Mouse (Mus musculus): Measurements from ENCODE around the gene Casp9. TPM values are rescaled to one million over a fixed set of nuclear protein-coding genes. Genes with fewer than 3 reads are reported as not detected.

The Casp9 gene
- polyA plus RNA-seq, 1 experiment: 35.1 TPM

GRCm38 (mm10) chr4:141828177-141828576, 34.8 kb downstream of the Casp9 start:
- TF ChIP-seq POLR2A (IDR thresholded peaks at IDR 0.05; ENCODE audit: borderline replicate concordance, low read depth, low read length) (no peak), CTCF (IDR thresholded peaks at IDR 0.05; ENCODE audit: low read depth, low read length) (no peak)
- Histone ChIP-seq H3K27ac (ENCODE audit: insufficient read depth, low read depth, low read length) (no peak overlapping the region), H3K4me1 (ENCODE audit: control insufficient read depth, insufficient read depth, low read length) (no peaks in the 10 kb centered on the region; the same call in 1 of the 2 replicates), H3K4me3 (ENCODE audit: insufficient read depth, low read length) (no peak overlapping the region)

GRCm38 (mm10) chr4:141830381-141830780, 37.0 kb downstream of the Casp9 start:
- Histone ChIP-seq H3K4me1 (ENCODE audit: control insufficient read depth, insufficient read depth, low read length) (peaks cover 12% of the 10 kb centered on the region), H3K4me3 (ENCODE audit: insufficient read depth, low read length) (no peak overlapping the region), H3K27ac (ENCODE audit: insufficient read depth, low read depth, low read length) (no peak overlapping the region)
- TF ChIP-seq POLR2A (IDR thresholded peaks at IDR 0.05; ENCODE audit: borderline replicate concordance, low read depth, low read length): no peak
- no peak for TF ChIP-seq CTCF (IDR thresholded peaks at IDR 0.05; ENCODE audit: low read depth, low read length)

GRCm38 (mm10) chr4:141831361-141831760, 37.9 kb downstream of the Casp9 start:
- H3K4me3 ChIP-seq (ENCODE audit: insufficient read depth, low read length): no peak overlapping the region
- TF ChIP-seq CTCF (IDR thresholded peaks at IDR 0.05; ENCODE audit: low read depth, low read length) (no peak), POLR2A (IDR thresholded peaks at IDR 0.05; ENCODE audit: borderline replicate concordance, low read depth, low read length) (no peak)
- H3K4me1 ChIP-seq (ENCODE audit: control insufficient read depth, insufficient read depth, low read length): peaks cover 12% of the 10 kb centered on the region
- no peak overlapping the region for H3K27ac ChIP-seq (ENCODE audit: insufficient read depth, low read depth, low read length)

- no peak overlapping the region for H3K4me3 ChIP-seq (ENCODE audit: insufficient read depth, low read length)
- TF ChIP-seq POLR2A (IDR thresholded peaks at IDR 0.05; ENCODE audit: borderline replicate concordance, low read depth, low read length): no peak
- no peak for TF ChIP-seq CTCF (IDR thresholded peaks at IDR 0.05; ENCODE audit: low read depth, low read length)
- H3K4me1 ChIP-seq (ENCODE audit: control insufficient read depth, insufficient read depth, low read length): peaks cover 12% of the 10 kb centered on the region
- H3K27ac ChIP-seq (ENCODE audit: insufficient read depth, low read depth, low read length): no peak overlapping the region
Observed at GRCm38 (mm10) chr4:141833911-141834310, 40.5 kb downstream of the Casp9 start.

GRCm38 (mm10) chr4:141834536-141835095, 41.2 kb downstream of the Casp9 start:
- TF ChIP-seq CTCF (IDR thresholded peaks at IDR 0.05; ENCODE audit: low read depth, low read length) (no peak), POLR2A (IDR thresholded peaks at IDR 0.05; ENCODE audit: borderline replicate concordance, low read depth, low read length) (no peak)

GRCm38 (mm10) chr4:141845999-141846398, 52.6 kb downstream of the Casp9 start, which contains the start of gene Ctrc:
TSS of gene Ctrc (minus strand) at chr4:141846359.
- Histone ChIP-seq H3K4me3 (ENCODE audit: insufficient read depth, low read length) (no peak within 1 kb of the TSS), H3K4me1 (ENCODE audit: control insufficient read depth, insufficient read depth, low read length) (peaks cover 4% of the 10 kb centered on the region; the same call in 1 of the 2 replicates), H3K27ac (ENCODE audit: insufficient read depth, low read depth, low read length) (no peak within 1 kb of the TSS)
- no peak for TF ChIP-seq POLR2A (IDR thresholded peaks at IDR 0.05; ENCODE audit: borderline replicate concordance, low read depth, low read length)
- TF ChIP-seq CTCF (IDR thresholded peaks at IDR 0.05; ENCODE audit: low read depth, low read length): no peak

More at GRCm38 (mm10) chr4:141834536-141835095, 41.2 kb downstream of the Casp9 start:
- no peak overlapping the region for H3K4me3 ChIP-seq (ENCODE audit: insufficient read depth, low read length)
- H3K4me1 ChIP-seq (ENCODE audit: control insufficient read depth, insufficient read depth, low read length): peaks cover 12% of the 10 kb centered on the region
- no peak overlapping the region for H3K27ac ChIP-seq (ENCODE audit: insufficient read depth, low read depth, low read length)

- no peak overlapping the region for H3K4me3 ChIP-seq (ENCODE audit: insufficient read depth, low read length)
- peaks cover 8% of the 10 kb centered on the region for H3K4me1 ChIP-seq (ENCODE audit: control insufficient read depth, insufficient read depth, low read length)
- TF ChIP-seq CTCF (IDR thresholded peaks at IDR 0.05; ENCODE audit: low read depth, low read length): peak; percentile 46; the same call in 1 of the 2 replicates
- no peak for TF ChIP-seq POLR2A (IDR thresholded peaks at IDR 0.05; ENCODE audit: borderline replicate concordance, low read depth, low read length)
- no peak overlapping the region for H3K27ac ChIP-seq (ENCODE audit: insufficient read depth, low read depth, low read length)
Observed at GRCm38 (mm10) chr4:141853437-141853836, 60.0 kb downstream of the Casp9 start.

- H3K4me1 ChIP-seq (ENCODE audit: control insufficient read depth, insufficient read depth, low read length): peaks cover 18% of the 10 kb centered on the region
- H3K4me3 ChIP-seq (ENCODE audit: insufficient read depth, low read length): no peak overlapping the region
- TF ChIP-seq CTCF (IDR thresholded peaks at IDR 0.05; ENCODE audit: low read depth, low read length) (peak; percentile 97), POLR2A (IDR thresholded peaks at IDR 0.05; ENCODE audit: borderline replicate concordance, low read depth, low read length) (no peak)
Observed at GRCm38 (mm10) chr4:141857422-141857930, 64.1 kb downstream of the Casp9 start.

GRCm38 (mm10) chr4:141858501-141858900, 65.1 kb downstream of the Casp9 start:
- Histone ChIP-seq H3K4me3 (ENCODE audit: insufficient read depth, low read length) (no peak overlapping the region), H3K27ac (ENCODE audit: insufficient read depth, low read depth, low read length) (peak overlapping the region; percentile 39), H3K4me1 (ENCODE audit: control insufficient read depth, insufficient read depth, low read length) (peaks cover 19% of the 10 kb centered on the region)
- TF ChIP-seq POLR2A (IDR thresholded peaks at IDR 0.05; ENCODE audit: borderline replicate concordance, low read depth, low read length) (no peak), CTCF (IDR thresholded peaks at IDR 0.05; ENCODE audit: low read depth, low read length) (no peak)

More at GRCm38 (mm10) chr4:141857422-141857930, 64.1 kb downstream of the Casp9 start:
- no peak overlapping the region for H3K27ac ChIP-seq (ENCODE audit: insufficient read depth, low read depth, low read length)

GRCm38 (mm10) chr4:141859351-141859750, 65.9 kb downstream of the Casp9 start:
- Histone ChIP-seq H3K4me1 (ENCODE audit: control insufficient read depth, insufficient read depth, low read length) (peaks cover 19% of the 10 kb centered on the region), H3K4me3 (ENCODE audit: insufficient read depth, low read length) (no peak overlapping the region), H3K27ac (ENCODE audit: insufficient read depth, low read depth, low read length) (no peak overlapping the region)
- TF ChIP-seq POLR2A (IDR thresholded peaks at IDR 0.05; ENCODE audit: borderline replicate concordance, low read depth, low read length): no peak
- TF ChIP-seq CTCF (IDR thresholded peaks at IDR 0.05; ENCODE audit: low read depth, low read length): no peak
